Mouse (Mus musculus): ENCODE data around the gene 4930558C23Rik. TPM values are rescaled to one million over a fixed set of nuclear protein-coding genes. Genes with fewer than 3 reads are reported as not detected.
"Not testable (repeated sequence)": the region's sequence is repeated elsewhere in the genome, so short reads cannot be mapped to it uniquely, and the experiment has no call there.

4930558C23Rik gene
- polyA plus RNA-seq, 1 experiment: not detected

DNA sequence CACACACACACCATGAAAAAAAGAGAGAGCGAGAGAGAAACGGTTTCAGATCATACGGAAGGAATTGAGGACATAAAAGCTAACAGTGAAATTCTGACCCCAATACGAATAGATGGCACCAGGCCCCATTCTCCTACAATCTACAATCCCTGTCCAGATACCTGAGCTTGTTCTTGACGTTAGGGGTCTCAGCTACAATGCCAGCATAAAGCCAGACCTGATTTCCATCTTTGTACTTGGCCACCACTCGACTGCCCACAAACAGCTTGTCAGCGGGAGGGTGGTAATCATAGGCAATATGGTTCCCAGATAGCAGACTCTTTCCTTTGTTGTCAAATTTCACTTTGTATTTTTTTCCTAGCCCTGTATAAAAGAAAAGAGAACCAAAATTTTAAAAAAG lies 56.2 kb downstream of the 4930558C23Rik start:
- TF ChIP-seq CTCF (IDR thresholded peaks at IDR 0.05; ENCODE audit: extremely low read depth, insufficient read depth, low read length) (no peak), POLR2A (IDR thresholded peaks at IDR 0.05; ENCODE audit: extremely low read depth, insufficient read depth, low read length) (no peak)
- Histone ChIP-seq H3K4me1 (ENCODE audit: control insufficient read depth, insufficient read depth, low read length) (no peaks in the 10 kb centered on the region), H3K27ac (ENCODE audit: insufficient read depth, low read length) (no peak overlapping the region), H3K4me3 (ENCODE audit: insufficient read depth, low read length) (no peak overlapping the region)

DNA sequence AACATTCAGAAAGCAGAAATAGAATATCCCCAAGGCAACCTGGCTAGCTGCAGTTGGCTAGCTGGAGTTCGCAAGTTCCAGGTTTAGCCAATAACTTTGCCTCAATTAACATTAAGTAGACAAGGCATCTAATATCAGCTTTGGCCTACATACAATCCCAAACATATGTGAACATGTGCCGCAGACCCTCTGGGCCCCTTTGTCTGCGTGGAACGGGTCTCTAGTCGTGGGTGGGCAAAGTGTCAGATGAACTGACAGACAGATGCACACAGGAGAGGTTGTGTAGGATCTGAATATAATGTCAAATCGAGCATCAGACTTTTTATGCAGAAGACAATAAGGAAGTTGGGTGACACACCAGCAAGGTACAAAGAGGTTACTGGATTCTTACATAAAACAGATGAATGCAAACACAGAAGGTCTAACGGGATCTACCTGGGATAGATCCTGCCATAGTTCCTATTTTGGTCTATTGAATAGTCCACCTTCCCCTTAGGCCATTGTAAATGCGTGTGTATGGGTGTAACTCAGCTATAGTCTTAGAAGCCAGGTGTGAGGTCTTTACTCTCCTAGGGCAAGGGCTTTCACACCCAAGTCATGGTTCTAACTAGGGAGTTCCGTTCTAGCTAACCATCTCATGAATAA lies 59.2 kb downstream of the 4930558C23Rik start:
- H3K27ac ChIP-seq (ENCODE audit: insufficient read depth, low read length); H3K4me1 ChIP-seq (ENCODE audit: control insufficient read depth, insufficient read depth, low read length); H3K4me3 ChIP-seq (ENCODE audit: insufficient read depth, low read length): not testable (repeated sequence)

DNA sequence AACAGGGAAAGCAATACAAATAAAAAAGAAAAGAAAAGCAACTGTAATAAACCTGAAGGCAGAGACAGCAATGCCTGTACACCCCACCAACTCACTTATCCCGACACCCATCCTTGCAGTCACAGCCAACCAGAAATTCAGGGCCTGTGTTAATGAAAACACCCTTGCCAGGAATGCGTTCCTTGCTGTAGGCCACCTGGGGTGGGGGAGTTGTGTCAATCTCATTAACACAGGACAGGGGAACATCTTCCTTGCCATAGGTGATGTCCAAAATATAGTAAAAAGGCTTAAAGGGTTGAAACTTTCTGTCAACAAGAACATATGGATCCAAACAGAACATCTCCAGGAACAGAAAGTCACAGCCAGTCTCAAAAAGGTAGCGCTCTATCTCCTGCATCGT lies 64.4 kb downstream of the 4930558C23Rik start:
- no peak overlapping the region for H3K4me3 ChIP-seq (ENCODE audit: insufficient read depth, low read length)

DNA sequence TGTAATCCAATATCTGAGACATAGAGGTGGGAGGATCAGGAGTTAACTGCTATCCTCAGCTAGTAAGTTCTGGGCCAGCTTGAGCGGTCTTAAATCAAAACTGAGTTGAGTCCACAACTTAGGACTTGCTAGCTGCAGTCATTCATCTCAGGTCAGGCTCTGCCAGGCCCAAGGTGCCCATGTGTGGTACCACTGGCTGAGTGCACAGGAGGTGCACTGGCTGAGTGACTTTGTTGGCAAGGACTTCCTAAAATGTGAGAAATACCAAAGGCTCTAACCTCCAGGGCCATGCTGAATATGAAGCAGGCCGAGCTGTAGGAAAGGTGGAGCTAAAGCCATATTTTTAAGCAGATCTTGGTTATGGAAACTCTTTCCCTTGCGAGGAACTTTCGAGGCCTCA lies 65.3 kb downstream of the 4930558C23Rik start:
- TF ChIP-seq POLR2A (IDR thresholded peaks at IDR 0.05; ENCODE audit: extremely low read depth, insufficient read depth, low read length) (no peak), CTCF (IDR thresholded peaks at IDR 0.05; ENCODE audit: extremely low read depth, insufficient read depth, low read length) (no peak)
- no peak overlapping the region for H3K27ac ChIP-seq (ENCODE audit: insufficient read depth, low read length)
- H3K4me3 ChIP-seq (ENCODE audit: insufficient read depth, low read length): no peak overlapping the region
- no peaks in the 10 kb centered on the region for H3K4me1 ChIP-seq (ENCODE audit: control insufficient read depth, insufficient read depth, low read length)

More for the DNA sequence above, 64.4 kb downstream of the 4930558C23Rik start:
- TF ChIP-seq CTCF (IDR thresholded peaks at IDR 0.05; ENCODE audit: extremely low read depth, insufficient read depth, low read length) (no peak), POLR2A (IDR thresholded peaks at IDR 0.05; ENCODE audit: extremely low read depth, insufficient read depth, low read length) (no peak)
- Histone ChIP-seq H3K4me1 (ENCODE audit: control insufficient read depth, insufficient read depth, low read length) (no peaks in the 10 kb centered on the region), H3K27ac (ENCODE audit: insufficient read depth, low read length) (no peak overlapping the region)

Other genes with a start within 250 kb of the 4930558C23Rik start
- gene Sema6c, start 242.4 kb downstream of the 4930558C23Rik start, polyA plus RNA-seq (2012; rRNA removed): 26.1 and 29.0 TPM in 2 replicates
- gene Gabpb2, start 184.9 kb downstream of the 4930558C23Rik start, polyA plus RNA-seq (2012; rRNA removed): 12.1 and 12.8 TPM in 2 replicates
- 65.4 and 66.6 TPM in 2 replicates for gene Cdc42se1, start 174.1 kb downstream of the 4930558C23Rik start, polyA plus RNA-seq (2012; rRNA removed)
- gene Mllt11, start 170.7 kb downstream of the 4930558C23Rik start, polyA plus RNA-seq (2012; rRNA removed): 428 and 469 TPM in 2 replicates
- 0.23 and 0.25 TPM in 2 replicates for gene Gm128, start 161.2 kb downstream of the 4930558C23Rik start, polyA plus RNA-seq (2012; rRNA removed)
- gene Bnipl, start 151.6 kb downstream of the 4930558C23Rik start, polyA plus RNA-seq (2012; rRNA removed): 0.17 and 0.61 TPM in 2 replicates
- gene Mindy1, start 121.5 kb downstream of the 4930558C23Rik start, polyA plus RNA-seq (2012; rRNA removed): 29.6 and 33.9 TPM in 2 replicates
- gene Prune1, start 120.8 kb downstream of the 4930558C23Rik start, polyA plus RNA-seq (2012; rRNA removed): 24.8 and 26.2 TPM in 2 replicates
- gene Anxa9, start 95.7 kb downstream of the 4930558C23Rik start, polyA plus RNA-seq (2012; rRNA removed): 2.3 and 2.4 TPM in 2 replicates
- 101 and 110 TPM in 2 replicates for gene Cers2, start 88.0 kb downstream of the 4930558C23Rik start, polyA plus RNA-seq (2012; rRNA removed)
- 34.6 and 37.5 TPM in 2 replicates for gene Setdb1, start 45.6 kb downstream of the 4930558C23Rik start, polyA plus RNA-seq (2012; rRNA removed)
- gene Arnt, start 31.5 kb upstream of the 4930558C23Rik start, polyA plus RNA-seq (2012; rRNA removed): 42.3 and 47.6 TPM in 2 replicates
- 5.5 and 6.7 TPM in 2 replicates for gene Ctsk, start 96.4 kb upstream of the 4930558C23Rik start, polyA plus RNA-seq (2012; rRNA removed)
- 95.5 and 100 TPM in 2 replicates for gene Ctss, start 123.9 kb upstream of the 4930558C23Rik start, polyA plus RNA-seq (2012; rRNA removed)
- not detected in 2 replicates for gene Hormad1, start 156.8 kb upstream of the 4930558C23Rik start, polyA plus RNA-seq (2012; rRNA removed)
- gene Golph3l, start 186.1 kb upstream of the 4930558C23Rik start, polyA plus RNA-seq (2012; rRNA removed): 15.5 and 15.9 TPM in 2 replicates
- 149 and 155 TPM in 2 replicates for gene Ensa, start 222.2 kb upstream of the 4930558C23Rik start, polyA plus RNA-seq (2012; rRNA removed)

Measured in cortical plate, adult 2 months (tissue).